9 mouse cellular contexts compared by ENCODE assay signal in the genomic region with DNA sequence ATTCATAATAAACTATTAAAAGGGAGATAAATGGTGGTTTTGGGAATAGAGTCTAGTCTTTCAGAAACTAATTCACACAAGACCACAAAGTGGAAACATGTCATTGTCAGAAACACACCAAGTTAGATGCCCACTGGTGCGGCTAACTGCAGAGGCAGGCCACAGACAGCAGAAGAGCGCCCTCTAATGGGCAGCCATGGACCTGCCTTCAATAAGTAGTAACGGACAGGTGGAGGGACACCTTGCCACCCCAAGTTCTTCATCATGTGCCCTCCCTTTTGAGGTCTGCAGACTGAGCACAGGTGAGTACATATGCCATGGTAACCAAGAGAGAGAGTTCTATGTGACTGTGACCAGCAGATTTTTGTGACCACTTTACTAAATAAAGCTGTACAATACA. TPM values are rescaled to one million over a fixed set of nuclear protein-coding genes. Genes with fewer than 3 reads are reported as not detected.
DNase-seq lines count a peak whose midpoint lies in the region; ATAC-seq and TF ChIP-seq lines count a peak whose summit lies in the region.
"Had no signal": no experiment of that assay in that cellular context is flagged by ENCODE, and none has a peak within 500 bp of the region (broad histone marks: within the 10 kb centered on the region; RNA-seq: fewer than 3 reads in every experiment).

No protein-coding gene starts in this region.

- TF ChIP-seq POLR2A in testis, adult 2 months (IDR thresholded peaks at IDR 0.05; ENCODE audit: control insufficient read depth, low read depth, low read length) = no peak

- no peaks in the 10 kb centered on the region for H3K4me1 ChIP-seq in forebrain, embryonic 14.5 days (ENCODE audit: control insufficient read depth, insufficient read depth, low read length)
- no peaks in the 10 kb centered on the region for H3K4me1 ChIP-seq in forebrain, embryonic 10.5 days
- H3K4me1 ChIP-seq in testis, adult 2 months (ENCODE audit: control insufficient read depth, insufficient read depth, low read length) = no peaks in the 10 kb centered on the region

- WGBS in forebrain, embryonic 14.5 days = 29% methylated on average over 3 of the region's 3 CpGs
- WGBS in forebrain, embryonic 10.5 days = 29% methylated on average over 3 of the region's 3 CpGs

- H3K9me3 ChIP-seq in forebrain, embryonic 14.5 days (replicated peaks; ENCODE audit: control insufficient read depth, low read length) = no peaks in the 10 kb centered on the region
- H3K9me3 ChIP-seq in forebrain, embryonic 10.5 days = no peaks in the 10 kb centered on the region

- no peak for ATAC-seq in forebrain, embryonic 14.5 days
- ATAC-seq in erythroid progenitor cell, adult 5-6 weeks (replicated peaks; ENCODE audit: low FRiP score, poor library complexity, severe bottlenecking) = peak; percentile 70
- ATAC-seq in megakaryocyte progenitor cell, adult 5-6 weeks (replicated peaks; ENCODE audit: poor library complexity) = peak; percentile 84

- H3K27ac ChIP-seq in forebrain, embryonic 14.5 days (ENCODE audit: low read depth, low read length) = no peak overlapping the region
- H3K27ac ChIP-seq in forebrain, embryonic 10.5 days = no peak overlapping the region
- H3K27ac ChIP-seq in testis, adult 2 months (ENCODE audit: control insufficient read depth, insufficient read depth, low read depth, low read length) = no peak overlapping the region

- H3K4me3 ChIP-seq in forebrain, embryonic 14.5 days (ENCODE audit: low read depth, low read length) = no peak overlapping the region
- no peak overlapping the region for H3K4me3 ChIP-seq in forebrain, embryonic 10.5 days
- H3K4me3 ChIP-seq in testis, adult 2 months (ENCODE audit: control insufficient read depth, low read depth, low read length) = no peak overlapping the region

- H3K27me3 ChIP-seq in forebrain, embryonic 14.5 days (replicated peaks; ENCODE audit: control insufficient read depth, insufficient read depth, low read length) = no peaks in the 10 kb centered on the region
- H3K27me3 ChIP-seq in forebrain, embryonic 10.5 days (ENCODE audit: poor library complexity, severe bottlenecking) = no peaks in the 10 kb centered on the region
- H3K27me3 ChIP-seq in testis, adult 2 months (ENCODE audit: control insufficient read depth, insufficient read depth, low read length) = no peaks in the 10 kb centered on the region

- peaks cover 61% of the 10 kb centered on the region for H3K36me3 ChIP-seq in forebrain, embryonic 14.5 days (ENCODE audit: control insufficient read depth, insufficient read depth, low read length)
- peaks cover 71% of the 10 kb centered on the region for H3K36me3 ChIP-seq in forebrain, embryonic 10.5 days (replicated peaks)
- H3K36me3 ChIP-seq in testis, adult 2 months (ENCODE audit: control insufficient read depth, insufficient read depth, low read length) = peaks cover 5% of the 10 kb centered on the region; the same call in 1 of the 2 replicates

- TF ChIP-seq CTCF in testis, adult 2 months (IDR thresholded peaks at IDR 0.05; ENCODE audit: control insufficient read depth, insufficient read depth, insufficient replicate concordance, low read depth, low read length) = peak; percentile 91

- peak; percentile 27 for DNase-seq in forebrain, embryonic 14.5 days (ENCODE audit: low spot score)
- no peak for DNase-seq in forebrain, embryonic 10.5 days (ENCODE audit: extremely low spot score, low spot score)
- peak; percentile 68 for DNase-seq in 416B (ENCODE audit: low read depth)
- peak; percentile 66 for DNase-seq in adipocyte (ENCODE audit: low spot score)
- DNase-seq in kidney, postnatal 4 days = peak; percentile 75 to 83

- no peak overlapping the region for H3K4me2 ChIP-seq in forebrain, embryonic 14.5 days (ENCODE audit: low read length)

- no peak overlapping the region for H3K9ac ChIP-seq in forebrain, embryonic 14.5 days (ENCODE audit: low read length)

RNA-seq across cellular contexts. Expression of gene Dgke, which starts 27.3 kb away (rescaled TPM):
- 9.9 and 12.0 TPM in 2 replicates for polyA plus RNA-seq in forebrain, embryonic 14.5 days (2014; fragmentation: Nextera tagmentation; extraction: Ambion mirVana)
- 4.3 and 4.8 TPM in 2 replicates for polyA plus RNA-seq in forebrain, embryonic 10.5 days (2016; fragmentation: Nextera tagmentation; extraction: Ambion mirVana)
- total RNA-seq in erythroid progenitor cell, adult 5-6 weeks (2015; ENCODE audit: low replicate concordance) = 0.72 and 0.84 TPM in 2 replicates
- 1.8 and 2.2 TPM in 2 replicates for total RNA-seq in erythroid progenitor cell, adult 5-6 weeks (2017; ENCODE audit: low replicate concordance)
- total RNA-seq in megakaryocyte progenitor cell, adult 5-6 weeks (2015) = 2.6 and 3.6 TPM in 2 replicates
- total RNA-seq in megakaryocyte progenitor cell, adult 5-6 weeks (2017) = 4.6 and 6.2 TPM in 2 replicates
- polyA plus RNA-seq in testis, adult 2 months (2012; rRNA removed) = 2.9 and 4.0 TPM in 2 replicates

RNA-seq across cellular contexts. Expression of gene Gm525, which starts 34.3 kb away (rescaled TPM):
- polyA plus RNA-seq in forebrain, embryonic 14.5 days (2014; fragmentation: Nextera tagmentation; extraction: Ambion mirVana) = not detected in 2 replicates
- not detected in 2 replicates for polyA plus RNA-seq in forebrain, embryonic 10.5 days (2016; fragmentation: Nextera tagmentation; extraction: Ambion mirVana)
- not detected in 2 replicates for total RNA-seq in erythroid progenitor cell, adult 5-6 weeks (2015; ENCODE audit: low replicate concordance)
- not detected in 2 replicates for total RNA-seq in erythroid progenitor cell, adult 5-6 weeks (2017; ENCODE audit: low replicate concordance)
- total RNA-seq in megakaryocyte progenitor cell, adult 5-6 weeks (2015) = not detected in 2 replicates
- not detected in 2 replicates for total RNA-seq in megakaryocyte progenitor cell, adult 5-6 weeks (2017)
- 10.4 and 17.4 TPM in 2 replicates for polyA plus RNA-seq in testis, adult 2 months (2012; rRNA removed)
- polyA plus RNA-seq: neural tube, embryonic 14.5 days had no signal

RNA-seq across cellular contexts. Expression of gene Trim25, which starts 40.1 kb away (rescaled TPM):
- polyA plus RNA-seq in forebrain, embryonic 14.5 days (2014; fragmentation: Nextera tagmentation; extraction: Ambion mirVana) = 2.8 and 3.1 TPM in 2 replicates
- 2.1 and 2.5 TPM in 2 replicates for polyA plus RNA-seq in forebrain, embryonic 10.5 days (2016; fragmentation: Nextera tagmentation; extraction: Ambion mirVana)
- total RNA-seq in erythroid progenitor cell, adult 5-6 weeks (2015; ENCODE audit: low replicate concordance) = 23.8 and 25.2 TPM in 2 replicates
- total RNA-seq in erythroid progenitor cell, adult 5-6 weeks (2017; ENCODE audit: low replicate concordance) = 28.0 and 32.8 TPM in 2 replicates
- total RNA-seq in megakaryocyte progenitor cell, adult 5-6 weeks (2015) = 22.8 and 28.2 TPM in 2 replicates
- 16.7 and 21.2 TPM in 2 replicates for total RNA-seq in megakaryocyte progenitor cell, adult 5-6 weeks (2017)
- 4.3 and 4.6 TPM in 2 replicates for polyA plus RNA-seq in testis, adult 2 months (2012; rRNA removed)

Comparison
In these comparisons a context has a peak if more than half of its experiments do, and no peak if none do; other contexts are left out.
1. RNA of gene Gm525, which starts 34.3 kb away (polyA plus RNA-seq): 10.4 to 17.4 TPM in testis, adult 2 months; not detected in forebrain, embryonic 14.5 days and not detected in forebrain, embryonic 10.5 days; every median in the first group is over 10 times any median in the second.